Mouse (Mus musculus) MEL (cell line): ENCODE measurements around the gene Tnfsf12. TPM values are rescaled to one million over a fixed set of nuclear protein-coding genes. Genes with fewer than 3 reads are reported as not detected.

ENCODE experiments used
- DNase-seq: peaks from one replicate; pipeline ENCODE4 v3.0.0; 2011; ENCODE audit warnings: low read depth, low spot score
- H3K27ac ChIP-seq: 2 replicates; pipeline ENCODE4 v1.5.1; 2012; ENCODE audit warnings: low read depth, mild to moderate bottlenecking, control low read depth, low read length, moderate library complexity; ENCODE audit not compliant: control insufficient read depth
- H3K27me3 ChIP-seq, 2 experiments: fragments of 150-350 bp in 1 of 2; sonication (generic) in 1 of 2; 2 replicates each; pipeline ENCODE4 v1.6.1; 2012; ENCODE audit warnings: low read length in 2 of 2, mild to moderate bottlenecking in 2 of 2, improper control_type of control experiment in 1 of 2, moderate library complexity in 1 of 2; ENCODE audit not compliant: insufficient read depth in 2 of 2, control insufficient read depth in 1 of 2
- H3K36me3 ChIP-seq, 2 experiments: 2 replicates each; pipeline ENCODE4 v1.6.1; 2012 to 2014; ENCODE audit warnings: low read length in 2 of 2, improper control_type of control experiment in 1 of 2, inconsistent platforms in 1 of 2, mild to moderate bottlenecking in 1 of 2; ENCODE audit not compliant: insufficient read depth in 2 of 2, control insufficient read depth in 1 of 2
- H3K4me1 ChIP-seq, 2 experiments: fragments of 150-350 bp in 1 of 2; sonication (generic) in 1 of 2; 2 replicates each; pipeline ENCODE4 v1.6.1; 2012; ENCODE audit warnings: low read length in 2 of 2, improper control_type of control experiment in 1 of 2, mild to moderate bottlenecking in 1 of 2; ENCODE audit not compliant: insufficient read depth in 2 of 2, control insufficient read depth in 1 of 2
- H3K4me3 ChIP-seq, 2 experiments: fragments of 150-350 bp in 1 of 2; sonication (generic) in 1 of 2; 2 replicates each; pipeline ENCODE4 v1.5.1; 2012; ENCODE audit warnings: low read depth in 2 of 2, low read length in 2 of 2, mild to moderate bottlenecking in 2 of 2, moderate library complexity in 2 of 2, control low read depth in 1 of 2, improper control_type of control experiment in 1 of 2; ENCODE audit not compliant: control insufficient read depth in 1 of 2, insufficient read depth in 1 of 2
- H3K79me2 ChIP-seq: 2 replicates; pipeline ENCODE4 v1.6.1; 2012; ENCODE audit warnings: mild to moderate bottlenecking, low read length, moderate library complexity; ENCODE audit not compliant: control insufficient read depth, poor library complexity, insufficient read depth
- H3K9ac ChIP-seq: 2 replicates; pipeline ENCODE4 v1.6.1; 2012; ENCODE audit warnings: low read depth, mild to moderate bottlenecking, control low read depth, low read length, moderate library complexity; ENCODE audit not compliant: control insufficient read depth, poor library complexity, severe bottlenecking
- H3K9me3 ChIP-seq: fragments of 150-350 bp; sonication (generic); replicated peaks from 2 replicates; pipeline ENCODE4 v1.6.1; 2012; ENCODE audit warnings: mild to moderate bottlenecking, low read length, improper control_type of control experiment, moderate library complexity; ENCODE audit not compliant: insufficient read depth
- CHD1 ChIP-seq: IDR thresholded peaks from 2 replicates; pipeline ENCODE4 v1.6.1; 2012; ENCODE audit warnings: low read depth, mild to moderate bottlenecking, inconsistent platforms, low read length, improper control_type of control experiment
- CHD2 ChIP-seq: IDR thresholded peaks from 2 replicates; pipeline ENCODE4 v1.6.1; 2011; ENCODE audit warnings: low read length, improper control_type of control experiment
- CTCF ChIP-seq, 3 experiments: IDR thresholded peaks in 2 of 3; conservative IDR thresholded peaks in 1 of 3; 2 replicates each; pipeline ENCODE4 v1.5.1; 2011 to 2012; ENCODE audit warnings: low read length in 3 of 3, low read depth in 2 of 3, mild to moderate bottlenecking in 2 of 3, improper control_type of control experiment in 1 of 3, inconsistent platforms in 1 of 3, mixed read lengths in 1 of 3, moderate library complexity in 1 of 3; ENCODE audit not compliant: control insufficient read depth in 1 of 3, insufficient read depth in 1 of 3, poor library complexity in 1 of 3, severe bottlenecking in 1 of 3
- E2F4 ChIP-seq: IDR thresholded peaks from 2 replicates; pipeline ENCODE4 v1.6.1; 2011; ENCODE audit warnings: low read depth, low read length, improper control_type of control experiment, borderline replicate concordance
- GABPA ChIP-seq: IDR thresholded peaks from 2 replicates; pipeline ENCODE4 v1.6.1; 2012; ENCODE audit warnings: low read depth, mild to moderate bottlenecking, inconsistent platforms, low read length, improper control_type of control experiment, moderate library complexity
- GATA1 ChIP-seq: IDR thresholded peaks from 2 replicates; pipeline ENCODE4 v1.6.1; 2011; ENCODE audit warnings: low read depth, low read length, improper control_type of control experiment
- HCFC1 ChIP-seq: IDR thresholded peaks from 2 replicates; pipeline ENCODE4 v1.6.1; 2012; ENCODE audit warnings: low read depth, mild to moderate bottlenecking, inconsistent platforms, low read length, improper control_type of control experiment, moderate library complexity
- KAT2A ChIP-seq: conservative IDR thresholded peaks from 2 replicates; pipeline ENCODE4 v1.6.1; 2012; ENCODE audit warnings: low read depth, low read length, improper control_type of control experiment, inconsistent platforms
- MAFK ChIP-seq: IDR thresholded peaks from 2 replicates; pipeline ENCODE4 v1.6.1; 2011; ENCODE audit warnings: low read depth, mild to moderate bottlenecking, low read length, improper control_type of control experiment, borderline replicate concordance
- MAX ChIP-seq: IDR thresholded peaks from 2 replicates; pipeline ENCODE4 v1.6.1; 2011; ENCODE audit warnings: low read length, improper control_type of control experiment
- MYB ChIP-seq: IDR thresholded peaks from 2 replicates; pipeline ENCODE4 v1.6.1; 2011; ENCODE audit warnings: mild to moderate bottlenecking, low read depth, low read length, improper control_type of control experiment
- NELFE ChIP-seq: IDR thresholded peaks from 2 replicates; pipeline ENCODE4 v1.6.1; 2011; ENCODE audit warnings: low read depth, low read length, improper control_type of control experiment
- NRF1 ChIP-seq: IDR thresholded peaks from 2 replicates; pipeline ENCODE4 v1.6.1; 2014; ENCODE audit warnings: low read depth, mild to moderate bottlenecking, inconsistent platforms, low read length, improper control_type of control experiment, moderate library complexity; ENCODE audit not compliant: poor library complexity, insufficient read depth, severe bottlenecking
- POLR2AphosphoS5 ChIP-seq: IDR thresholded peaks from 2 replicates; pipeline ENCODE4 v1.6.1; 2012; ENCODE audit warnings: low read depth, borderline replicate concordance, mild to moderate bottlenecking, inconsistent platforms, low read length, moderate library complexity, mixed read lengths
- RAD21 ChIP-seq: IDR thresholded peaks from 2 replicates; pipeline ENCODE4 v1.6.1; 2011; ENCODE audit warnings: mild to moderate bottlenecking, low read depth, low read length, improper control_type of control experiment
- RCOR1 ChIP-seq: IDR thresholded peaks from 2 replicates; pipeline ENCODE4 v1.6.1; 2012; ENCODE audit warnings: low read depth, mild to moderate bottlenecking, inconsistent platforms, low read length, improper control_type of control experiment
- SIN3A ChIP-seq: IDR thresholded peaks from 2 replicates; pipeline ENCODE4 v1.6.1; 2012; ENCODE audit warnings: low read length, improper control_type of control experiment, inconsistent platforms
- SMC3 ChIP-seq: IDR thresholded peaks from 2 replicates; pipeline ENCODE4 v1.6.1; 2011; ENCODE audit warnings: low read depth, low read length, improper control_type of control experiment
- TAL1 ChIP-seq: IDR thresholded peaks from 2 replicates; pipeline ENCODE4 v1.6.1; 2012; ENCODE audit warnings: mild to moderate bottlenecking, inconsistent platforms, low read length, moderate library complexity, mixed read lengths
- TBP ChIP-seq: IDR thresholded peaks from 2 replicates; pipeline ENCODE4 v1.8.0; 2011; ENCODE audit warnings: low read depth, low read length, improper control_type of control experiment
- TCF12 ChIP-seq: IDR thresholded peaks from 2 replicates; pipeline ENCODE4 v1.6.1; 2014; ENCODE audit warnings: low read depth, mild to moderate bottlenecking, inconsistent platforms, low read length, improper control_type of control experiment, moderate library complexity
- UBTF ChIP-seq: IDR thresholded peaks from 2 replicates; pipeline ENCODE4 v1.6.1; 2012; ENCODE audit warnings: low read depth, mild to moderate bottlenecking, inconsistent platforms, low read length, improper control_type of control experiment, moderate library complexity, borderline replicate concordance; ENCODE audit not compliant: insufficient read depth
- USF2 ChIP-seq, 2 experiments: IDR thresholded peaks; 2 replicates each; pipeline ENCODE4 v1.6.1; 2011 to 2012; ENCODE audit warnings: improper control_type of control experiment in 2 of 2, low read length in 2 of 2, borderline replicate concordance in 1 of 2, inconsistent platforms in 1 of 2, low read depth in 1 of 2, mild to moderate bottlenecking in 1 of 2; ENCODE audit not compliant: insufficient read depth in 1 of 2
- ZC3H11A ChIP-seq: IDR thresholded peaks from 2 replicates; pipeline ENCODE4 v1.6.1; 2012; ENCODE audit warnings: low read depth, mild to moderate bottlenecking, inconsistent platforms, low read length, improper control_type of control experiment
- ZKSCAN1 ChIP-seq: IDR thresholded peaks from 2 replicates; pipeline ENCODE4 v1.6.1; 2012; ENCODE audit warnings: low read depth, mild to moderate bottlenecking, inconsistent platforms, low read length, improper control_type of control experiment, moderate library complexity
- ZNF384 ChIP-seq: IDR thresholded peaks from 2 replicates; pipeline ENCODE4 v1.6.1; 2012; ENCODE audit warnings: low read depth, mild to moderate bottlenecking, inconsistent platforms, low read length, improper control_type of control experiment
- polyA plus RNA-seq, 2 experiments: library from polyadenylated mRNA; stranded (reverse) in 1 of 2; unstranded in 1 of 2; fragments of >175 nt in 1 of 2; fragments of >200 nt in 1 of 2; gene quantifications; 2 replicates each; pipeline versions ENCODE4 v1.2.1 to v1.2.4; 2012; ENCODE audit warnings: low replicate concordance in 2 of 2, low read depth in 1 of 2; ENCODE audit not compliant: insufficient read length in 2 of 2, insufficient read depth in 1 of 2, missing spikeins in 1 of 2
- total RNA-seq: library from RNA; depleted of rRNA; stranded (reverse); fragments of 300-350 nt; gene quantifications from 2 replicates; pipeline ENCODE4 v1.2.3, GENCODE M21; 2012

Gene Tnfsf12
- total and polyA plus RNA-seq, 3 experiments, result 0.10 TPM; not detected in 2

- Histone ChIP-seq H3K27me3 (no peaks in the 10 kb centered on the region), H3K4me3 (no peak overlapping the region), H3K4me1 (peaks cover 4 to 12% of the 10 kb centered on the region in 2 experiments; a peak in 3 of 4 replicates), H3K9ac (no peak overlapping the region), H3K9me3 (no peaks in the 10 kb centered on the region), H3K79me2 (peaks cover 20% of the 10 kb centered on the region), H3K27ac (no peak overlapping the region), H3K36me3 (peaks cover 0 to 11% of the 10 kb centered on the region in 2 experiments; a peak in 2 of 4 replicates)
- no peak for DNase-seq
- no peak for TF ChIP-seq SMC3
- TF ChIP-seq ZC3H11A, result no peak
- no peak for TF ChIP-seq TCF12
- TF ChIP-seq CHD1, result no peak
- no peak for TF ChIP-seq RAD21
- TF ChIP-seq POLR2AphosphoS5, result no peak
- no peak for TF ChIP-seq KAT2A
- TF ChIP-seq MAX, result no peak
- no peak for TF ChIP-seq CHD2
- TF ChIP-seq MYB, result no peak
- no peak for TF ChIP-seq NELFE
- no peak for TF ChIP-seq E2F4
- TF ChIP-seq RCOR1, result no peak
- no peak for TF ChIP-seq CTCF (IDR thresholded peaks at IDR 0.05 in 2 of 3, conservative IDR thresholded peaks at IDR 0.05 in 1 of 3; ENCODE audit: control insufficient read depth in 1 of 3, insufficient read depth in 1 of 3, low read depth in 2 of 3, low read length in 3 of 3, poor library complexity in 1 of 3, severe bottlenecking in 1 of 3)
- no peak for TF ChIP-seq GATA1
- no peak for TF ChIP-seq GABPA
- no peak for TF ChIP-seq ZKSCAN1
These were observed 10.7 kb downstream of the Tnfsf12 start for GRCm38 (mm10) chr11:69684936-69685335.

GRCm38 (mm10) chr11:69684128-69684745 is 11.4 kb downstream of the Tnfsf12 start:
- TF ChIP-seq TAL1, result no peak
- no peak for TF ChIP-seq UBTF
- no peak for TF ChIP-seq USF2 (IDR thresholded peaks at IDR 0.05; ENCODE audit: borderline replicate concordance in 1 of 2, insufficient read depth in 1 of 2, low read depth in 1 of 2, low read length in 2 of 2)
- no peak for TF ChIP-seq SIN3A
- no peak for TF ChIP-seq CHD1
- TF ChIP-seq GATA1, result no peak
- TF ChIP-seq HCFC1, result no peak
- TF ChIP-seq MAFK, result no peak
- no peak for TF ChIP-seq MYB
- no peak for TF ChIP-seq NRF1
- no peak for TF ChIP-seq RCOR1
- no peak for TF ChIP-seq ZNF384
- no peak for TF ChIP-seq MAX
- TF ChIP-seq E2F4, result no peak
- TF ChIP-seq ZKSCAN1, result no peak
- no peak for TF ChIP-seq CTCF (IDR thresholded peaks at IDR 0.05 in 2 of 3, conservative IDR thresholded peaks at IDR 0.05 in 1 of 3; ENCODE audit: control insufficient read depth in 1 of 3, insufficient read depth in 1 of 3, low read depth in 2 of 3, low read length in 3 of 3, poor library complexity in 1 of 3, severe bottlenecking in 1 of 3)
- no peak for TF ChIP-seq TBP
- no peak for TF ChIP-seq RAD21
- TF ChIP-seq, all 39 proteins: peak for 0
- no peak overlapping the region for H3K9ac ChIP-seq

More at GRCm38 (mm10) chr11:69684128-69684745, 11.4 kb downstream of the Tnfsf12 start:
- Histone ChIP-seq H3K4me3 (no peak overlapping the region), H3K27me3 (no peaks in the 10 kb centered on the region), H3K9me3 (no peaks in the 10 kb centered on the region), H3K27ac (no peak overlapping the region), H3K36me3 (peaks cover 4 to 14% of the 10 kb centered on the region in 2 experiments; a peak in 3 of 4 replicates), H3K79me2 (peaks cover 22% of the 10 kb centered on the region), H3K4me1 (peaks cover 6 to 12% of the 10 kb centered on the region in 2 experiments; a peak in 3 of 4 replicates)
- DNase-seq, result no peak
